Mouse (Mus musculus) heart, embryonic 14.5 days (tissue): ENCODE data around the gene Polrmt. TPM values are rescaled to one million over a fixed set of nuclear protein-coding genes. Genes with fewer than 3 reads are reported as not detected.
A peak's percentile ranks its signal among the peaks of the same experiment; 100 is the strongest.

Experiments
- ATAC-seq: fragments of 200-750 bp; cut with Nextera tagmentation; 2 replicates; pipeline ENCODE4 v1.8.0; 2017; ENCODE audit warnings: low read depth, moderate TSS enrichment; ENCODE audit not compliant: insufficient number of reproducible peaks, insufficient read depth, low FRiP score
- H3K27ac ChIP-seq, 2 experiments: fragments of 200-500 bp in 1 of 2; fragments of 300-500 bp in 1 of 2; sonication (generic) in 1 of 2; replicated peaks in 1 of 2; 2 replicates each; pipeline ENCODE4 v1.5.1; 2012 to 2014; ENCODE audit warnings: low read depth in 2 of 2, low read length in 2 of 2, control low read depth in 1 of 2, mild to moderate bottlenecking in 1 of 2, mixed read lengths in 1 of 2; ENCODE audit not compliant: control insufficient read depth in 1 of 2, insufficient read depth in 1 of 2
- H3K27me3 ChIP-seq: fragments of 300-500 bp; sonication (generic); 2 replicates; pipeline ENCODE4 v1.6.1; 2014; ENCODE audit warnings: mild to moderate bottlenecking, low read length, control low read depth; ENCODE audit not compliant: control insufficient read depth, insufficient read depth
- H3K36me3 ChIP-seq: fragments of 300-500 bp; sonication (generic); 2 replicates; pipeline ENCODE4 v1.6.1; 2014; ENCODE audit warnings: mild to moderate bottlenecking, control low read depth, low read length, mixed read lengths; ENCODE audit not compliant: control insufficient read depth, insufficient read depth
- H3K4me1 ChIP-seq, 2 experiments: fragments of 200-500 bp in 1 of 2; fragments of 300-500 bp in 1 of 2; sonication (generic) in 1 of 2; 2 replicates each; pipeline ENCODE4 v1.6.1; 2012 to 2014; ENCODE audit warnings: low read length in 2 of 2, control low read depth in 1 of 2, mixed read lengths in 1 of 2; ENCODE audit not compliant: control insufficient read depth in 2 of 2, insufficient read depth in 2 of 2
- H3K4me2 ChIP-seq: fragments of 300-500 bp; sonication (generic); 2 replicates; pipeline ENCODE4 v1.6.1; 2014; ENCODE audit warnings: mild to moderate bottlenecking, low read length
- H3K4me3 ChIP-seq, 2 experiments: fragments of 200-500 bp in 1 of 2; fragments of 300-500 bp in 1 of 2; sonication (generic) in 1 of 2; 2 replicates each; pipeline ENCODE4 v1.5.1; 2012 to 2014; ENCODE audit warnings: low read length in 2 of 2, mild to moderate bottlenecking in 2 of 2, control low read depth in 1 of 2, low read depth in 1 of 2, moderate library complexity in 1 of 2; ENCODE audit not compliant: control insufficient read depth in 1 of 2, insufficient read depth in 1 of 2
- H3K9ac ChIP-seq: fragments of 300-500 bp; sonication (generic); 2 replicates; pipeline ENCODE4 v1.6.1; 2014; ENCODE audit warnings: mild to moderate bottlenecking, low read length
- H3K9me3 ChIP-seq: fragments of 300-500 bp; sonication (generic); 2 replicates; pipeline ENCODE4 v1.6.1; 2016; ENCODE audit warnings: low read length, control low read depth; ENCODE audit not compliant: control insufficient read depth
- WGBS: fragments of 180-500 bp; shearing (Covaris S2); extraction: QIAGEN DNeasy Blood & Tissue Kit; methylation state at CpG from one replicate; pipeline ENCODE4 v1.1.7; 2014; 5-methylcytosine and 5-hydroxymethylcytosine counted together
- polyA plus RNA-seq: library from polyadenylated mRNA; unstranded; fragments of >200 nt; fragmentation: Nextera tagmentation; extraction: Ambion mirVana; gene quantifications from 2 replicates; pipeline ENCODE4 v1.2.1, GENCODE M21; 2014

Gene Polrmt
- polyA plus RNA-seq, 1 experiment from 2014 or later = 27.4 TPM

DNA sequence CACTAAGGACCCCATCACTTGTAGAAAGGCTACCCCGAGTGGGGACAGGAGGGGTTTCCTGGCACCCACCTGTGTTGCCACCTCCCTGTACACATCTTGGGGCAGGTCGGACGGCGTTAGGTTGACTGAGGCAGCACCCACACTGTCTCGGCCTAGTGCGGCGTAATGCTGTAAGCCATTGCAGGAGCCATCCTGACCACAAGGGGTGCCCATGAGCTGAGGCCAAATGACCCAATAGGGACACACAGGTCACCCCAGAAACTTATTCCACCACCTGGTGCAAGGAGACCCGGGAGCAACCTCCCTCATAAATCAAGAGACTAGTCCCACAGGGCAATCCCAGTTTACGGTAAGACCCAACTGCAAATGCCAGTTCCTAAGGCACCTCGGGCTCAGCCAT lies 8.1 kb downstream of the Polrmt start:
- Histone ChIP-seq H3K4me1 (no peaks in the 10 kb centered on the region), H3K27ac (no peak overlapping the region), H3K9ac (no peak overlapping the region), H3K36me3 (peaks cover 90% of the 10 kb centered on the region), H3K4me3 (no peak overlapping the region), H3K27me3 (peaks cover 8% of the 10 kb centered on the region; the same call in 1 of the 2 replicates), H3K9me3 (peaks cover 53% of the 10 kb centered on the region), H3K4me2 (no peak overlapping the region)
- no peak for ATAC-seq
- 92% methylated on average over 10 of the region's 10 CpGs for WGBS

DNA sequence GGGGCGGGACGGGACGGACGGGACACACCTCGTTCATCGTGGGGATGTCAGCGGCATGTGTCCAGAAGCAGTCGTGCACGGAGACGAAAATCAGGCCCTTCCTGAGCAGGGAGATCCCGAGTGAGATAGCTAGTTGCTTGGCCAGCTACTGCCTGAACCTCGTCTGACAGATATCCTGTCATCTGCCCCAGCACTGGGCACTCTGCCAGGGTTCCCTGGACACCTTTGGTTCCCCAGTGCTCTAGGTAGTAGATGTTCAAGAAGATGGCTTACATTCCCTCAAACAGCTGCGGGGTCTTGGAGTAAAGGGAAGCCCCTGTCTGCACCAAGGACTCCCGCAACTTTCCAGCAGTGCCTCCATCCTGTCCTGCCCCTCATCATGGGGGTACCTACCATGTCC lies 9.7 kb downstream of the Polrmt start:
- Histone ChIP-seq H3K4me1 (no peaks in the 10 kb centered on the region), H3K36me3 (peaks cover 75% of the 10 kb centered on the region), H3K27ac (no peak overlapping the region), H3K9ac (no peak overlapping the region), H3K9me3 (peaks cover 57% of the 10 kb centered on the region), H3K27me3 (peaks cover 8% of the 10 kb centered on the region; the same call in 1 of the 2 replicates), H3K4me2 (no peak overlapping the region), H3K4me3 (no peak overlapping the region)
- ATAC-seq = no peak
- whole genome bisulfite sequencing = 81% methylated on average over 14 of the region's 14 CpGs

DNA sequence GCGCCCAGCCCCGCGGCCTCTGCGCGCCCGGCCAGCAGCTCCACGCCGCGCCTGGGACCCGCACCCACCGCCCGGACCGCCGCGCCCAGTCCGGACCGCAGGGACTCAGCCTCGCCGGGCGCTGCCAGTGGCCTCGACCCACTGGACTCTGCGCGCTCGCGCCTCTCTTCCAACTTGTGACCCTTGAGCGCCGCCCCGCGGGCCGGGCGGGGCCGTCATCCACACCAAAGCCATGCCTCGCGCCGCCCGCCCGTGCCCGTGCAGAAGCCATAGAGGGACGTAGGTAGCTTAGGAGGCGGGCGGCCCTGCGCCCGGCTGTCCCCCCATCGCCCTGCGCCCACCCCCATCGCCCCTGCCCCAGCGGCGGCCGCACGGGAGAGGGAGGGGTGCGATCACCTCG lies 11.0 kb downstream of the Polrmt start:
- Histone ChIP-seq H3K4me3 (no peak overlapping the region), H3K4me2 (peak overlapping the region; percentile 25; the same call in 1 of the 2 replicates), H3K4me1 (no peaks in the 10 kb centered on the region), H3K9me3 (peaks cover 50% of the 10 kb centered on the region), H3K36me3 (peaks cover 61% of the 10 kb centered on the region), H3K27ac (no peak overlapping the region), H3K9ac (no peak overlapping the region), H3K27me3 (peaks cover 8% of the 10 kb centered on the region; the same call in 1 of the 2 replicates)
- WGBS = 25% methylated on average over 42 of the region's 52 CpGs
- ATAC-seq = no peak

GRCm38 (mm10) chr10:79733847-79734246 lies 12.5 kb downstream of the Polrmt start:
- Histone ChIP-seq H3K4me2 (no peak overlapping the region), H3K9ac (no peak overlapping the region), H3K9me3 (peaks cover 35% of the 10 kb centered on the region), H3K4me1 (peaks cover 2 to 4% of the 10 kb centered on the region in 2 experiments; a peak in 3 of 4 replicates), H3K27ac (no peak overlapping the region), H3K4me3 (no peak overlapping the region), H3K36me3 (peaks cover 46% of the 10 kb centered on the region), H3K27me3 (peaks cover 8% of the 10 kb centered on the region; the same call in 1 of the 2 replicates)
- 78% methylated on average over 15 of the region's 15 CpGs for WGBS
- no peak for ATAC-seq

DNA sequence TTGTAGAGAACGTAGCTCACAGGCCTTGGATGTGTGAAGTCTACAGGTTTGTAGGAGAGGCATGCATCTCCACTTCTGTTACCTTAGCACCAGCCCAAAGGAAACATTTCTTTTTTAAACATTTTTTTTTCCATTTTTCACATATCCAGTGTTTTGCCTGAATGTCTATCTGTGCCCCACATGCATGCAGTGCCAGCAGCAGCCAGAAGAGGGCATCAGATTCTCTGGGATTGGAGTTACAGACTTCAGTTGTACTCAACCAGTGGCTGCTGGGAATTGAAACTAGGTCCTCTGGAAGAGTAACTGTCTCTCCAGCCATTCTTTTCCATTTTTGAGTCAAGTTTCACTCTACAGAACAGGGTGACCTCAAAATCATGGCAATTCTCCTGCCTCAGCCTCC lies 13.9 kb downstream of the Polrmt start:
- no peak for ATAC-seq
- Histone ChIP-seq H3K36me3 (peaks cover 33% of the 10 kb centered on the region), H3K4me2 (no peak overlapping the region), H3K9ac (no peak overlapping the region), H3K4me1 (peaks cover 2 to 4% of the 10 kb centered on the region in 2 experiments; a peak in 3 of 4 replicates), H3K27me3 (peaks cover 8% of the 10 kb centered on the region; the same call in 1 of the 2 replicates), H3K4me3 (no peak overlapping the region), H3K9me3 (peaks cover 22% of the 10 kb centered on the region), H3K27ac (no peak overlapping the region)
- WGBS = 95% methylated on average over 1 of the region's 1 CpGs

GRCm38 (mm10) chr10:79729357-79729965 lies 16.9 kb downstream of the Polrmt start:
- ATAC-seq = no peak

GRCm38 (mm10) chr10:79728323-79729249 lies 17.8 kb downstream of the Polrmt start:
- Histone ChIP-seq H3K4me3 (no peak overlapping the region), H3K4me2 (no peak overlapping the region), H3K9me3 (peaks cover 4% of the 10 kb centered on the region; the same call in 1 of the 2 replicates), H3K9ac (no peak overlapping the region), H3K27me3 (no peaks in the 10 kb centered on the region), H3K36me3 (no peaks in the 10 kb centered on the region), H3K27ac (no peak overlapping the region), H3K4me1 (peaks cover 6 to 10% of the 10 kb centered on the region in 2 experiments; a peak in 3 of 4 replicates)
- ATAC-seq = no peak
- WGBS = 67% methylated on average over 28 of the region's 28 CpGs

More at GRCm38 (mm10) chr10:79729357-79729965, 16.9 kb downstream of the Polrmt start:
- H3K4me2 ChIP-seq = no peak overlapping the region
- no peak overlapping the region for H3K27ac ChIP-seq
- no peak overlapping the region for H3K4me3 ChIP-seq
- H3K4me1 ChIP-seq = peaks cover 2 to 4% of the 10 kb centered on the region in 2 experiments; a peak in 3 of 4 replicates
- WGBS = 63% methylated on average over 13 of the region's 13 CpGs
- H3K9ac ChIP-seq = 0 out of 2 replicates have a peak overlapping the region, but pooled peaks have one; percentile 11
- peaks cover 4% of the 10 kb centered on the region; the same call in 1 of the 2 replicates for H3K9me3 ChIP-seq
- H3K36me3 ChIP-seq = peaks cover 7% of the 10 kb centered on the region
- no peaks in the 10 kb centered on the region for H3K27me3 ChIP-seq
